Mouse (Mus musculus): Measurements from ENCODE around the gene Xrn2. TPM values are rescaled to one million over a fixed set of nuclear protein-coding genes. Genes with fewer than 3 reads are reported as not detected.
A peak's percentile ranks its signal among the peaks of the same experiment; 100 is the strongest.

Gene Xrn2
- polyA plus RNA-seq, 1 experiment from 2014 or later, result 78.5 TPM

DNA sequence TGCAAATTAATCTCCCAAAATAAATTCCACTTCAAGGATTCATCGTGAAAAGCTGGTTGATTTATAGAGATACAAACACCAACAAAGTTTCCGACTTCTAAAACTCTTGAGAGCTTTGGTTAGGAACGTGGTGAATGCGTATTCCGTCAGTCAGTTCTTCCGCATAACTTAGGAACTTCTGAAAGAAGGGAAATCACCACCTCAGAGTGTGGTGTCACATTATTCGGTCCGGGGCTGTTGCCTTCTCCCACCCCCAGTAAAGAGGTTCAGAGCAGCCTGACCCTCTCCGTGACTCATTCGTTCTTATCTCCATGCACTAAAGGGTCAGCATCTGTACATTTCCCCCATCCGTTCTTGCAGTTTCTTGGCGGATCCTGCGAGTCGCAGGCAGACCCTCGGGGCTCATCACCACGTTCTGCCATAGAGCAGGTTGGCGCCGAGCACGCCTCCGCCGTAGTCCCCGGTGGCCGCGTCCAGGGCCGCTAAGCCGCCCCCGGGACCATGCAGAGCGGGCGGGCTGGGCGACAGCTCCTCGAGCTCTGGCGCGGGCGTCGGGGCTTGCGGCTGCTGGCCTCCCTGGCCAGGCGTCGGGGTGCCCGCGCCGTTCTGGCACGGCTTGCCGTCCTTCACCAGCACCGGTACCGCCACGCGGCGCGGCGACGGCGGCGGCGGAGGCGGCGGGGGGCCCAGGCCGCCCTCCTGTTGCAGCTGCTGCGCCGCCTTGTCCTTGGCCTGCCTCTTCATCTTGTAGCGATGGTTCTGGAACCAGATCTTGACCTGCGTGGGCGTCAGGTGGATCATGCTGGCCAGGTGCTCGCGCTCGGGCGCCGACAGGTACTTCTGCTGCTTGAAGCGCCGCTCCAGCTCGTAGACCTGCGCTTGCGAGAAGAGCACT is 70.9 kb downstream of the Xrn2 start:
- Histone ChIP-seq H3K4me1 (ENCODE audit: insufficient read depth, low read length) (peaks cover 13% of the 10 kb centered on the region; the same call in 1 of the 2 replicates), H3K4me3 (ENCODE audit: low read length) (peak overlapping the region; percentile 16; the same call in 1 of the 2 replicates), H3K4me2 (replicated peaks; ENCODE audit: low read depth, low read length) (no peak overlapping the region), H3K27me3 (ENCODE audit: insufficient read depth, low read length) (peaks cover 70% of the 10 kb centered on the region), H3K9me3 (ENCODE audit: low read length) (no peaks in the 10 kb centered on the region), H3K27ac (ENCODE audit: low read length) (no peak overlapping the region), H3K36me3 (ENCODE audit: insufficient read depth, low read length) (no peaks in the 10 kb centered on the region), H3K9ac (replicated peaks; ENCODE audit: low read length) (no peak overlapping the region)
- ATAC-seq (ENCODE audit: low FRiP score, low TSS enrichment), result peak; percentile 63
- WGBS, result under 1% methylated on average over 66 of the region's 72 CpGs

DNA sequence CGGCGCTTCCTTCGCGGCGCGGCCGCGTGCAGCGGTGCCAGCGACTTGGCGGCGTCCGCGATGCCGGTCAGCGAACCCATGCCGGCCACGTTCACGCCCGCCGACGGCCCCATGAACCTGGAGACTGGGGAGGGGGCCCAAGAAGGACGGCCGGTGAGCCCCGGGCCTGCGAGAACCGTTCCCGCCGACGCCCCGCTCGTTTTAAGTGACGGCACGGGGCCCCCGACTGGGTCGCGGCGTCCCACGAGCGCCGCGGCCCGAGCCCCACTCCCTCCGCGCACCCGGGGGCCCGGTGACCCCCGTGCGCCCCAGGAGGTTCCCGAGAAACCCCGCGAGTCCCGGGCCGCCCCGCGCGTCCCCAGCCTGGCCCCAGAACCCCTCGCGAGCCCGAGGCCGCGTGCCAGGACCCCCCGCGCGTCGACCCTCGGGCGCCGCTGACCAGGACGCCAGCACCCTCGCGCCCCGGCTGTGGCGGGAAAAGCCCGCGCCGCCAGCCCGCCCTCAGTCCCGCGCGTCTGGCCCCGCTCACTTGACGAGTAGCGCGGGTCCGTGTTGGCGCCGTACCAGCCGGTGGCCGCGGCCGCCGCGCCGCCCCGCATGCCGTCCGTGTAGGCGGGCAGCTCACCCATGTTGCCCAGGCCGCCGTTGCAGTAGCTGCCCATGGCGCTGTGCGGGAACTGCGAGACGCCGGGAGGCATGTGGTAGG is 71.7 kb downstream of the Xrn2 start:
- Histone ChIP-seq H3K27me3 (ENCODE audit: insufficient read depth, low read length) (peaks cover 64% of the 10 kb centered on the region), H3K36me3 (ENCODE audit: insufficient read depth, low read length) (no peaks in the 10 kb centered on the region), H3K4me1 (ENCODE audit: insufficient read depth, low read length) (peaks cover 13% of the 10 kb centered on the region; the same call in 1 of the 2 replicates), H3K4me2 (replicated peaks; ENCODE audit: low read depth, low read length) (peak overlapping the region; percentile 56), H3K9ac (replicated peaks; ENCODE audit: low read length) (no peak overlapping the region), H3K4me3 (ENCODE audit: low read length) (peak overlapping the region; percentile 43), H3K27ac (ENCODE audit: low read length) (no peak overlapping the region), H3K9me3 (ENCODE audit: low read length) (no peaks in the 10 kb centered on the region)
- WGBS, result 1% methylated on average over 81 of the region's 106 CpGs
- ATAC-seq (ENCODE audit: low FRiP score, low TSS enrichment), result peak; percentile 40; the same call in 1 of the 2 replicates

DNA sequence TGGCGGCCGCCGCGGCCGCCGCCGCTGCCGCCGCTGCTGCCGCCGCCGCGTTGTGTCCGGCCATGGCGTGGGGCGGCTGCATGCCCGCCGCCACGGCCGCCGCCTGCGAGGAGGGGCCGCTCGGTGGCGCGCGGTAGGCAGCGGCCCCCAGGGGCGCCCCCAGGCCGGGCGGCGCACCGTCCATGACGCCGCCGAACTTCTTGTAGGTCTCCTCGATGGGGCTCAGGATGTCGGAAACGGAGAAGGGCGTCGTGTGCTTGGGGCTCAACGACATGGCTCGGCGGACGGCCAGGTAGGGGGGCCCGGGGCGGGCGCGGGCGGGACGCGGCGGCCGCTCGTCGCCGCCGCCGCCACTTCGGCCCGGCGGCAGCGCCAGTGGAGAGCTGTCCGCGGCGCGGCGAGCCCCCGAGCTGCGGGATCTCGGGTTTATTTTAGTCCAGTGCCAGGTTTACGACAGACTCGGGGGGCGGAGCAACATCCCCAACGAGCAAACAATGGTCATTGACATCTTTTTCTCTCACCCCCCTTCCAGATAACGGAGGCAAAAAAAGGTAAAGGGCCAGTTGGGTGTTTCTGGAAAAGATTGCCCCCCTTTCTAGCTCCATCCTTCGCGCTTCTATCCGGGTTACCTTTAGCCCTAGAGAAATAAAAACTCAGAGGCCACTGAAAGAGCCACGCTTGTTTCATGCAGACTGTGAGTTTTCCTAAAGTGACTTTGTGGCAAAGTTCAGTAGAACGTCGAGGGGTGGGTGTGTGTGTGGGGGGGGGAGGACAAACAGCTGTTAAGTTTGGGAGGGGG is 72.5 kb downstream of the Xrn2 start, which contains the start of gene Nkx2-4:
Nkx2-4 (minus strand) TSS at position 374 of the 799 bp plus-strand sequence.
- Histone ChIP-seq H3K27me3 (ENCODE audit: insufficient read depth, low read length) (peaks cover 65% of the 10 kb centered on the region), H3K9me3 (ENCODE audit: low read length) (no peaks in the 10 kb centered on the region), H3K9ac (replicated peaks; ENCODE audit: low read length) (no peak within 1 kb of the TSS), H3K4me2 (replicated peaks; ENCODE audit: low read depth, low read length) (peak within 1 kb of the TSS; percentile 56), H3K36me3 (ENCODE audit: insufficient read depth, low read length) (no peaks in the 10 kb centered on the region), H3K4me3 (ENCODE audit: low read length) (peak within 1 kb of the TSS; percentile 43), H3K4me1 (ENCODE audit: insufficient read depth, low read length) (peaks cover 13% of the 10 kb centered on the region; the same call in 1 of the 2 replicates), H3K27ac (ENCODE audit: low read length) (no peak within 1 kb of the TSS)
- peak; percentile 52; the same call in 1 of the 2 replicates for ATAC-seq (ENCODE audit: low FRiP score, low TSS enrichment)
- under 1% methylated on average over 74 of the region's 82 CpGs for WGBS

DNA sequence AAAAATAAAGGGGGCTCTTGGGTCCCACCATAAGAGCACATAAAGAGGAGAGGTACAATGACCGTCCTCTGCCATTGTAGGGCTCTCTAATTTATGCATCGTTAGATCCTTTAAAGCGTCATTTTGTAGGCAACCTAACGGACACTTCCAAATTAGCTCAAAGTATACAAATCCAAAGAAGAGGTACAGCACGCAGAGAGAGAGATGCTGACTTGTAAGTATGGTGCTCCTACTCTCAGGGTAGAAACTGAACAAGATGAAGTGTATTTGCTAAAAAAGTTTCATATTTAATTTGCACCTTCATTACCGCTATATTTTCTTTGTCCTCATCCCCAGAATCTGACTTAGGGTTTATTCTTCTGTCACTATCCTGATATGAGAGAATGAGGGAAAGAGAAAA is 73.1 kb downstream of the Xrn2 start:
- no peaks in the 10 kb centered on the region for H3K36me3 ChIP-seq (ENCODE audit: insufficient read depth, low read length)
- ATAC-seq (ENCODE audit: low FRiP score, low TSS enrichment), result no peak
- no peaks in the 10 kb centered on the region for H3K9me3 ChIP-seq (ENCODE audit: low read length)
- H3K4me2 ChIP-seq (replicated peaks; ENCODE audit: low read depth, low read length), result no peak overlapping the region
- H3K4me1 ChIP-seq (ENCODE audit: insufficient read depth, low read length), result peaks cover 13% of the 10 kb centered on the region; the same call in 1 of the 2 replicates
- H3K4me3 ChIP-seq (ENCODE audit: low read length), result no peak overlapping the region
- H3K27ac ChIP-seq (ENCODE audit: low read length), result no peak overlapping the region
- H3K9ac ChIP-seq (replicated peaks; ENCODE audit: low read length), result no peak overlapping the region
- H3K27me3 ChIP-seq (ENCODE audit: insufficient read depth, low read length), result peaks cover 64% of the 10 kb centered on the region
- 4% methylated on average over 6 of the region's 6 CpGs for WGBS

DNA sequence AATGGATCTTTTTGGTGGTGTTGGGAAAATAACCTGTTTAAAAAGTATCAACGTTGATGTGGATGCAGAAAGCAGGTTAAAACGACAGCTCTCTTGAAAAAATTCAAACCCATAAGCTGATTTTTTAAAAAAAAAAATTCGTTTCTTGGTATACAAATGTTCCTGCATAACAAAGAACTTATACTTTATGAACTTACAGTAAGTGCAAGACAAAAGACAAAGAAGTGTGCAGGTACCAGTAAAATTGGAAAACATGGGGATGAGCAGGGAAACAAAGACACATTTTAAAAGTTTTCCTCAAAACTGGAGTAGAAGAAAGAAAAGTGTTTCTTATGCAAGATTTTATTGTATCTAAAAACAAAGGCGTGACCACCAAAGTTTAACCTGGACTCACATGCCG is 73.6 kb downstream of the Xrn2 start:
- no peaks in the 10 kb centered on the region for H3K36me3 ChIP-seq (ENCODE audit: insufficient read depth, low read length)
- no peak overlapping the region for H3K4me2 ChIP-seq (replicated peaks; ENCODE audit: low read depth, low read length)
- no peak for ATAC-seq (ENCODE audit: low FRiP score, low TSS enrichment)
- no peaks in the 10 kb centered on the region for H3K9me3 ChIP-seq (ENCODE audit: low read length)
- H3K27ac ChIP-seq (ENCODE audit: low read length), result no peak overlapping the region
- peaks cover 13% of the 10 kb centered on the region; the same call in 1 of the 2 replicates for H3K4me1 ChIP-seq (ENCODE audit: insufficient read depth, low read length)
- no peak overlapping the region for H3K9ac ChIP-seq (replicated peaks; ENCODE audit: low read length)
- WGBS, result 17% methylated on average over 5 of the region's 5 CpGs
- peaks cover 59% of the 10 kb centered on the region for H3K27me3 ChIP-seq (ENCODE audit: insufficient read depth, low read length)
- H3K4me3 ChIP-seq (ENCODE audit: low read length), result no peak overlapping the region

DNA sequence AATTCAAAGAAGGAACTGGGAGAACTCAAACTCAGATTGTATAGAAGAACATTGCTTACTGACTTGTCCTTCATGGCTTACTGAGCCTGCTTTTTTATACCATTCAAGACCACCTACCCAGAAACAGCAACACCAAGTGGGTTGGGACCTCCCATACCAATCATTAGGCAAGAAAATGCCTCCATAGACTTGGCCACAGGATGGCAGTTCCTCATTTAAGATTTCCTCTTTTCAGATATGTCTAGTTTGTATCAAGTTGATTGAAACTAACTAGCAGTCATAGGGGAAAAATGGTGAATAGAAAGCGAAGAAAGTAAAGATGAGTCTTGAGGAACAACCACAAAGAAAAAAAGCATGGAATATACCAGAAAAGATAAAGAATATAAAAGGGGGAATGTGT is 106.9 kb downstream of the Xrn2 start:
- H3K9ac ChIP-seq (replicated peaks; ENCODE audit: low read length), result no peak overlapping the region
- no peaks in the 10 kb centered on the region for H3K27me3 ChIP-seq (ENCODE audit: insufficient read depth, low read length)
- no peak overlapping the region for H3K4me2 ChIP-seq (replicated peaks; ENCODE audit: low read depth, low read length)
- no peak for ATAC-seq (ENCODE audit: low FRiP score, low TSS enrichment)
- H3K4me1 ChIP-seq (ENCODE audit: insufficient read depth, low read length), result no peaks in the 10 kb centered on the region
- no peak overlapping the region for H3K4me3 ChIP-seq (ENCODE audit: low read length)
- no peaks in the 10 kb centered on the region for H3K36me3 ChIP-seq (ENCODE audit: insufficient read depth, low read length)
- 91% methylated on average over 1 of the region's 1 CpGs for WGBS
- H3K27ac ChIP-seq (ENCODE audit: low read length), result no peak overlapping the region
- H3K9me3 ChIP-seq (ENCODE audit: low read length), result no peaks in the 10 kb centered on the region

DNA sequence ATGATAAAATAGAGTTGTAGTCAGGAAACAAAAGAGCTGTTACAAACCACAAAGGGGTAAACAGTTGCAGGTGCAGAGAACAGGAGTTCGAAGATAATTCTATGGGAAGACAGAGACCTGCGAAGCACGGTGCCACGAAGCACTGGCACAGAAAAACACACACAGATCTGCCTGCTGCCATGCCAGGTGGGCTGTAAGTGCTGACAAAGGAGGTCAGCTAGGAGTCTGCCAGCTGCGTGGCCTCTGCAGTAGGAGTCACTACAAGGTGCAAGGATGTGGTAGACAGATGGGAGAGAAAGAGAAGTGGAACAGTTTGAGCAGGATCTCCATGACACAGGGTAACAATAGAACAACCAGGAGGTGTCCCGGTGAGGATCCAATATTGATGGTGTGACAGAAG is 114.6 kb downstream of the Xrn2 start:
- no peak overlapping the region for H3K9ac ChIP-seq (replicated peaks; ENCODE audit: low read length)
- no peak overlapping the region for H3K4me3 ChIP-seq (ENCODE audit: low read length)
- H3K27me3 ChIP-seq (ENCODE audit: insufficient read depth, low read length), result no peaks in the 10 kb centered on the region
- H3K9me3 ChIP-seq (ENCODE audit: low read length), result no peaks in the 10 kb centered on the region
- H3K36me3 ChIP-seq (ENCODE audit: insufficient read depth, low read length), result no peaks in the 10 kb centered on the region
- no peaks in the 10 kb centered on the region for H3K4me1 ChIP-seq (ENCODE audit: insufficient read depth, low read length)
- H3K27ac ChIP-seq (ENCODE audit: low read length), result no peak overlapping the region
- no peak overlapping the region for H3K4me2 ChIP-seq (replicated peaks; ENCODE audit: low read depth, low read length)
- WGBS, result 64% methylated on average over 6 of the region's 6 CpGs
- ATAC-seq (ENCODE audit: low FRiP score, low TSS enrichment), result no peak
